Mouse (Mus musculus): Measurements from ENCODE around the gene Xiap.
"Not testable (repeated sequence)": the region's sequence is repeated elsewhere in the genome, so short reads cannot be mapped to it uniquely, and the experiment has no call there.

The Xiap gene

GRCm38 (mm10) chrX:42059282-42060068, at the start of gene Xiap:
TSS of gene Xiap (plus strand) at chrX:42059679.
- DNase-seq (ENCODE audit: extremely low read depth, low read depth, low spot score): no peak

GRCm38 (mm10) chrX:42012677-42013208, 46.7 kb upstream of the Xiap start:
- DNase-seq (ENCODE audit: extremely low read depth, low read depth, low spot score): peak; percentile 98

- no peak for DNase-seq (ENCODE audit: extremely low read depth, low read depth, low spot score)
Observed at GRCm38 (mm10) chrX:42013776-42014175, 45.7 kb upstream of the Xiap start.

- DNase-seq (ENCODE audit: extremely low read depth, low read depth, low spot score): no peak
Observed at GRCm38 (mm10) chrX:42014502-42014901, 45.0 kb upstream of the Xiap start.

GRCm38 (mm10) chrX:42018030-42018429, 41.4 kb upstream of the Xiap start:
- peak; percentile 81 for DNase-seq (ENCODE audit: extremely low read depth, low read depth, low spot score)

GRCm38 (mm10) chrX:42019441-42019840, 40.0 kb upstream of the Xiap start:
- DNase-seq (ENCODE audit: extremely low read depth, low read depth, low spot score): no peak

GRCm38 (mm10) chrX:42025802-42026440, 33.6 kb upstream of the Xiap start:
- DNase-seq (ENCODE audit: extremely low read depth, low read depth, low spot score): not testable (repeated sequence)

- not testable (repeated sequence) for DNase-seq (ENCODE audit: extremely low read depth, low read depth, low spot score)
Observed at GRCm38 (mm10) chrX:42026981-42027380, 32.5 kb upstream of the Xiap start.

GRCm38 (mm10) chrX:42033111-42033693, 26.3 kb upstream of the Xiap start:
- DNase-seq (ENCODE audit: extremely low read depth, low read depth, low spot score): no peak

GRCm38 (mm10) chrX:42033911-42034310, 25.6 kb upstream of the Xiap start:
- DNase-seq (ENCODE audit: extremely low read depth, low read depth, low spot score): no peak

- DNase-seq (ENCODE audit: extremely low read depth, low read depth, low spot score): no peak
Observed at GRCm38 (mm10) chrX:42039481-42039880, 20.0 kb upstream of the Xiap start.

GRCm38 (mm10) chrX:42044935-42045334, 14.5 kb upstream of the Xiap start:
- DNase-seq (ENCODE audit: extremely low read depth, low read depth, low spot score): no peak

- no peak for DNase-seq (ENCODE audit: extremely low read depth, low read depth, low spot score)
Observed at GRCm38 (mm10) chrX:42050652-42051643, 8.5 kb upstream of the Xiap start.

- DNase-seq (ENCODE audit: extremely low read depth, low read depth, low spot score): no peak
Observed at GRCm38 (mm10) chrX:42057012-42057411, 2.5 kb upstream of the Xiap start.

- no peak for DNase-seq (ENCODE audit: extremely low read depth, low read depth, low spot score)
Observed at GRCm38 (mm10) chrX:42057873-42058272, 1.6 kb upstream of the Xiap start.

- DNase-seq (ENCODE audit: extremely low read depth, low read depth, low spot score): no peak
Observed at GRCm38 (mm10) chrX:42063621-42064020, 4.1 kb downstream of the Xiap start.

- no peak for DNase-seq (ENCODE audit: extremely low read depth, low read depth, low spot score)
Observed at GRCm38 (mm10) chrX:42065086-42065485, 5.6 kb downstream of the Xiap start.

GRCm38 (mm10) chrX:42066771-42067170, 7.3 kb downstream of the Xiap start:
- no peak for DNase-seq (ENCODE audit: extremely low read depth, low read depth, low spot score)

- no peak for DNase-seq (ENCODE audit: extremely low read depth, low read depth, low spot score)
Observed at GRCm38 (mm10) chrX:42067791-42068200, 8.3 kb downstream of the Xiap start.

- no peak for DNase-seq (ENCODE audit: extremely low read depth, low read depth, low spot score)
Observed at GRCm38 (mm10) chrX:42068201-42068874, 8.9 kb downstream of the Xiap start.
